Mouse (Mus musculus) ES-Bruce4 (cell line): ENCODE measurements around the gene Noxo1. TPM values are rescaled to one million over a fixed set of nuclear protein-coding genes. Genes with fewer than 3 reads are reported as not detected.

Experiments used
- H3K27ac ChIP-seq: 2 replicates; pipeline ENCODE4 v1.5.1; 2012; ENCODE audit warnings: low read length, inconsistent platforms; ENCODE audit not compliant: insufficient read depth
- H3K27me3 ChIP-seq: 2 replicates; pipeline ENCODE4 v1.6.1; 2012; ENCODE audit warnings: mild to moderate bottlenecking, low read length, inconsistent platforms; ENCODE audit not compliant: control insufficient read depth, poor library complexity, insufficient read depth, severe bottlenecking
- H3K36me3 ChIP-seq: 2 replicates; pipeline ENCODE4 v1.6.1; 2012; ENCODE audit warnings: inconsistent platforms, mild to moderate bottlenecking, low read length, moderate library complexity; ENCODE audit not compliant: control insufficient read depth, poor library complexity, insufficient read depth, severe bottlenecking
- H3K4me1 ChIP-seq: one replicate; pipeline ENCODE4 v1.8.1; 2011; ENCODE audit warnings: low read length; ENCODE audit not compliant: control insufficient read depth, insufficient read depth
- H3K4me3 ChIP-seq: 2 replicates; pipeline ENCODE4 v1.5.1; 2011; ENCODE audit warnings: low read depth, mild to moderate bottlenecking, low read length
- H3K9ac ChIP-seq: 2 replicates; pipeline ENCODE4 v1.6.1; 2012; ENCODE audit warnings: low read depth, mild to moderate bottlenecking, inconsistent platforms; ENCODE audit not compliant: poor library complexity, severe bottlenecking
- H3K9me3 ChIP-seq: replicated peaks from 2 replicates; pipeline ENCODE4 v1.6.1; 2012; ENCODE audit warnings: mild to moderate bottlenecking, low read length, inconsistent platforms; ENCODE audit not compliant: control insufficient read depth, poor library complexity, insufficient read depth, severe bottlenecking
- CTCF ChIP-seq: IDR thresholded peaks from one replicate; pipeline ENCODE4 v1.8.1; 2011; ENCODE audit warnings: low read depth, low read length
- EP300 ChIP-seq: IDR thresholded peaks from 2 replicates; pipeline ENCODE4 v1.6.1; 2011; ENCODE audit warnings: low read depth, low read length; ENCODE audit not compliant: insufficient read depth
- POLR2A ChIP-seq: IDR thresholded peaks from one replicate; pipeline ENCODE4 v1.8.1; 2011; ENCODE audit warnings: low read length; ENCODE audit not compliant: insufficient read depth
- polyA plus RNA-seq: library from polyadenylated mRNA; stranded (reverse); fragments of >200 nt; gene quantifications from 2 replicates; pipeline ENCODE4 v1.2.4, GENCODE M21; 2011; ENCODE audit warnings: low read depth; ENCODE audit not compliant: missing spikeins, insufficient read depth, insufficient read length

The Noxo1 gene
- polyA plus RNA-seq, result 1.2 and 2.3 TPM in 2 replicates

GRCm38 (mm10) chr17:24696011-24696697 lies at the start of gene Noxo1, which contains the start of gene Gfer:
Gene Noxo1 (plus strand): TSS chr17:24696234.
Gene Gfer (minus strand): TSS chr17:24696156.
- H3K4me3 ChIP-seq, result peak within 1 kb of the TSS; percentile 89
- peaks cover 14% of the 10 kb centered on the region for H3K36me3 ChIP-seq
- H3K27ac ChIP-seq, result peak within 1 kb of the TSS; percentile 86
- peaks cover 6% of the 10 kb centered on the region for H3K4me1 ChIP-seq
- peak within 1 kb of the TSS; percentile 95 for H3K9ac ChIP-seq
- H3K9me3 ChIP-seq, result no peaks in the 10 kb centered on the region
- no peaks in the 10 kb centered on the region for H3K27me3 ChIP-seq
- peak; percentile 78 for TF ChIP-seq EP300
- TF ChIP-seq CTCF, result no peak

GRCm38 (mm10) chr17:24646381-24646780 lies 49.7 kb upstream of the Noxo1 start:
- no peaks in the 10 kb centered on the region for H3K36me3 ChIP-seq
- no peak overlapping the region for H3K9ac ChIP-seq
- no peak overlapping the region for H3K4me3 ChIP-seq
- H3K9me3 ChIP-seq, result no peaks in the 10 kb centered on the region
- no peak for TF ChIP-seq CTCF
- no peak for TF ChIP-seq EP300
- no peak for TF ChIP-seq POLR2A
- H3K4me1 ChIP-seq, result peaks cover 10% of the 10 kb centered on the region
- H3K27me3 ChIP-seq, result no peaks in the 10 kb centered on the region
- H3K27ac ChIP-seq, result peak overlapping the region; percentile 12; the same call in 1 of the 2 replicates

GRCm38 (mm10) chr17:24647493-24647892 lies 48.5 kb upstream of the Noxo1 start:
- H3K36me3 ChIP-seq, result no peaks in the 10 kb centered on the region
- TF ChIP-seq EP300 (no peak), CTCF (no peak), POLR2A (no peak)
- no peak overlapping the region for H3K4me3 ChIP-seq
- H3K9ac ChIP-seq, result no peak overlapping the region
- no peaks in the 10 kb centered on the region for H3K9me3 ChIP-seq
- peaks cover 10% of the 10 kb centered on the region for H3K4me1 ChIP-seq
- H3K27ac ChIP-seq, result no peak overlapping the region
- H3K27me3 ChIP-seq, result no peaks in the 10 kb centered on the region

GRCm38 (mm10) chr17:24648731-24649377 lies 47.2 kb upstream of the Noxo1 start:
- Histone ChIP-seq H3K4me1 (peaks cover 10% of the 10 kb centered on the region), H3K27ac (no peak overlapping the region)
- TF ChIP-seq POLR2A (no peak), EP300 (no peak), CTCF (no peak)

GRCm38 (mm10) chr17:24649581-24650069 lies 46.4 kb upstream of the Noxo1 start:
- Histone ChIP-seq H3K9ac (peak overlapping the region; percentile 83), H3K36me3 (no peaks in the 10 kb centered on the region), H3K4me3 (peak overlapping the region; percentile 68), H3K27me3 (no peaks in the 10 kb centered on the region), H3K4me1 (peaks cover 8% of the 10 kb centered on the region), H3K9me3 (no peaks in the 10 kb centered on the region), H3K27ac (no peak overlapping the region)
- TF ChIP-seq POLR2A, result no peak
- no peak for TF ChIP-seq CTCF
- TF ChIP-seq EP300, result no peak

More at GRCm38 (mm10) chr17:24648731-24649377, 47.2 kb upstream of the Noxo1 start:
- Histone ChIP-seq H3K9me3 (no peaks in the 10 kb centered on the region), H3K27me3 (no peaks in the 10 kb centered on the region), H3K9ac (no peak overlapping the region), H3K4me3 (no peak overlapping the region; the same call in 1 of the 2 replicates), H3K36me3 (no peaks in the 10 kb centered on the region)

GRCm38 (mm10) chr17:24650070-24650616 lies 45.9 kb upstream of the Noxo1 start, which contains the start of gene Slc9a3r2:
Gene Slc9a3r2 (minus strand): TSS chr17:24650327.
- H3K4me3 ChIP-seq, result peak within 1 kb of the TSS; percentile 68
- H3K9ac ChIP-seq, result peak within 1 kb of the TSS; percentile 83
- H3K9me3 ChIP-seq, result no peaks in the 10 kb centered on the region
- TF ChIP-seq CTCF, result no peak
- no peak for TF ChIP-seq EP300
- TF ChIP-seq POLR2A, result no peak
- H3K4me1 ChIP-seq, result peaks cover 7% of the 10 kb centered on the region
- H3K27ac ChIP-seq, result no peak within 1 kb of the TSS
- no peaks in the 10 kb centered on the region for H3K36me3 ChIP-seq
- no peaks in the 10 kb centered on the region for H3K27me3 ChIP-seq
